Mouse (Mus musculus): ENCODE results near the gene Tspear. TPM values are rescaled to one million over a fixed set of nuclear protein-coding genes. Genes with fewer than 3 reads are reported as not detected.
"Not testable (repeated sequence)": the region's sequence is repeated elsewhere in the genome, so short reads cannot be mapped to it uniquely, and the experiment has no call there.

Tspear gene
- polyA plus RNA-seq, 1 experiment from 2014 or later: 0.74 TPM

DNA sequence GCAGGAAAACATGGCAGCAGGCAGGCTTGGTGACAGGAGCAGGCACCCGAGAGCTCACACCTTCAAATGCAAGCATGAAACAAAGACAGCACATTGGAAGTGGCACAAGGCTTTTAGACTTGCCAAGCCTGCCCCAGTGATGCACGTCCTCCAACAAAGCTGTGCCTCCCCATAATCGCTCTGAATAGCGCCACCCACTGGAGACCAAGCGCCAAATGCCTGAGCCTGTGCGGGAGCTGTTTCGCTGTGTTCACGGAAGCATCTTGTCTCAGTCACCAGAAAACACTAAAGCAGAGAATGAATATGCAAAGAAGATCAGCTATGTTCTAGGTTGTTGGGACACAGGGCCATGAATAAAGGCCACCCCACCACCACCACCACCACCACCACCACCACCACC, 38.5 kb downstream of the Tspear start:
- Histone ChIP-seq H3K36me3 (ENCODE audit: control insufficient read depth, insufficient read depth, low read length) (no peaks in the 10 kb centered on the region), H3K4me1 (ENCODE audit: control insufficient read depth, insufficient read depth, low read length) (no peaks in the 10 kb centered on the region), H3K4me2 (replicated peaks; ENCODE audit: low read depth, low read length) (no peak overlapping the region), H3K9ac (ENCODE audit: low read depth, low read length) (no peak overlapping the region), H3K27ac (ENCODE audit: low read depth, low read length) (no peak overlapping the region), H3K9me3 (ENCODE audit: control insufficient read depth, low read length) (no peaks in the 10 kb centered on the region), H3K4me3 (ENCODE audit: low read length) (no peak overlapping the region), H3K27me3 (ENCODE audit: control insufficient read depth, insufficient read depth, low read length) (no peaks in the 10 kb centered on the region)
- WGBS: 72% methylated on average over 8 of the region's 8 CpGs
- ATAC-seq (ENCODE audit: low FRiP score, low TSS enrichment): no peak

GRCm38 (mm10) chr10:77726186-77726585, 39.8 kb downstream of the Tspear start, which contains the start of gene Gm10100:
Gene Gm10100, plus strand, starts transcription at chr10:77726486.
- WGBS: 45% methylated on average over 3 of the region's 3 CpGs
- H3K36me3 ChIP-seq (ENCODE audit: control insufficient read depth, insufficient read depth, low read length): no peaks in the 10 kb centered on the region
- H3K9me3 ChIP-seq (ENCODE audit: control insufficient read depth, low read length): no peaks in the 10 kb centered on the region
- H3K4me3 ChIP-seq (ENCODE audit: low read length): no peak within 1 kb of the TSS
- no peak within 1 kb of the TSS for H3K4me2 ChIP-seq (replicated peaks; ENCODE audit: low read depth, low read length)
- no peak within 1 kb of the TSS for H3K9ac ChIP-seq (ENCODE audit: low read depth, low read length)
- ATAC-seq (ENCODE audit: low FRiP score, low TSS enrichment): no peak
- H3K4me1 ChIP-seq (ENCODE audit: control insufficient read depth, insufficient read depth, low read length): no peaks in the 10 kb centered on the region
- H3K27ac ChIP-seq (ENCODE audit: low read depth, low read length): no peak within 1 kb of the TSS
- H3K27me3 ChIP-seq (ENCODE audit: control insufficient read depth, insufficient read depth, low read length): no peaks in the 10 kb centered on the region

GRCm38 (mm10) chr10:77728280-77728679, 41.9 kb downstream of the Tspear start:
- Histone ChIP-seq H3K4me1 (ENCODE audit: control insufficient read depth, insufficient read depth, low read length) (no peaks in the 10 kb centered on the region), H3K4me2 (replicated peaks; ENCODE audit: low read depth, low read length) (no peak overlapping the region), H3K36me3 (ENCODE audit: control insufficient read depth, insufficient read depth, low read length) (no peaks in the 10 kb centered on the region), H3K9me3 (ENCODE audit: control insufficient read depth, low read length) (no peaks in the 10 kb centered on the region), H3K9ac (ENCODE audit: low read depth, low read length) (no peak overlapping the region), H3K4me3 (ENCODE audit: low read length) (no peak overlapping the region), H3K27me3 (ENCODE audit: control insufficient read depth, insufficient read depth, low read length) (no peaks in the 10 kb centered on the region), H3K27ac (ENCODE audit: low read depth, low read length) (no peak overlapping the region)
- WGBS: 60% methylated on average over 4 of the region's 4 CpGs
- no peak for ATAC-seq (ENCODE audit: low FRiP score, low TSS enrichment)

DNA sequence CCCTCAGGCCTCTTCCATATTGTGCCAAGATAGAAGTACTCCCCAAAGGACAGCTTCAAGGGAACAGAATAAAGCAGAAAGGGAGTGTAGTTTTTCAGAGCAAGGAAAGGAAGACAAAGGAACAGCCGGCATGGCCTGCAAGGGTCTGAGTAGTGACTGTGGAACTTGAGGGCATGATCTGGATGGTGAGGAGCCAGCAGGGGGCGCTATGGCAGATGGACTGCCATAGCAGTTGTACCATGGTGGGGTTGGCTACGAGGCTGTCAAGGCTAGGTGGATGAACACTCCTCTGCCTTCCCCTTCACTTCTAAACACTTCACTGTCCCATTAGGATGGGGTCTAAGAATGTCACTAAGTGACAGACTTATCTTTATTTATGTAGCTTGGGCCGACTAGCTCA, 42.9 kb downstream of the Tspear start:
- WGBS: 54% methylated on average over 4 of the region's 4 CpGs

GRCm38 (mm10) chr10:77735928-77736327, 49.6 kb downstream of the Tspear start:
- Histone ChIP-seq H3K4me1 (ENCODE audit: control insufficient read depth, insufficient read depth, low read length) (no peaks in the 10 kb centered on the region), H3K36me3 (ENCODE audit: control insufficient read depth, insufficient read depth, low read length) (no peaks in the 10 kb centered on the region), H3K27ac (ENCODE audit: low read depth, low read length) (no peak overlapping the region), H3K9ac (ENCODE audit: low read depth, low read length) (no peak overlapping the region), H3K4me3 (ENCODE audit: low read length) (no peak overlapping the region), H3K27me3 (ENCODE audit: control insufficient read depth, insufficient read depth, low read length) (no peaks in the 10 kb centered on the region), H3K4me2 (replicated peaks; ENCODE audit: low read depth, low read length) (no peak overlapping the region), H3K9me3 (ENCODE audit: control insufficient read depth, low read length) (peaks cover 9% of the 10 kb centered on the region; the same call in 1 of the 2 replicates)
- ATAC-seq (ENCODE audit: low FRiP score, low TSS enrichment): no peak
- WGBS: 85% methylated on average over 1 of the region's 1 CpGs

More for the DNA sequence above, 42.9 kb downstream of the Tspear start:
- H3K9me3 ChIP-seq (ENCODE audit: control insufficient read depth, low read length): no peaks in the 10 kb centered on the region; the same call in 1 of the 2 replicates
- no peaks in the 10 kb centered on the region for H3K4me1 ChIP-seq (ENCODE audit: control insufficient read depth, insufficient read depth, low read length)
- H3K4me3 ChIP-seq (ENCODE audit: low read length): no peak overlapping the region
- H3K9ac ChIP-seq (ENCODE audit: low read depth, low read length): no peak overlapping the region
- H3K4me2 ChIP-seq (replicated peaks; ENCODE audit: low read depth, low read length): no peak overlapping the region
- H3K36me3 ChIP-seq (ENCODE audit: control insufficient read depth, insufficient read depth, low read length): no peaks in the 10 kb centered on the region
- H3K27me3 ChIP-seq (ENCODE audit: control insufficient read depth, insufficient read depth, low read length): no peaks in the 10 kb centered on the region
- H3K27ac ChIP-seq (ENCODE audit: low read depth, low read length): no peak overlapping the region
- no peak for ATAC-seq (ENCODE audit: low FRiP score, low TSS enrichment)

- no peak overlapping the region for H3K27ac ChIP-seq (ENCODE audit: low read depth, low read length)
- H3K9me3 ChIP-seq (ENCODE audit: control insufficient read depth, low read length): peaks cover 9% of the 10 kb centered on the region; the same call in 1 of the 2 replicates
- no peak overlapping the region for H3K4me3 ChIP-seq (ENCODE audit: low read length)
- H3K4me2 ChIP-seq (replicated peaks; ENCODE audit: low read depth, low read length): no peak overlapping the region
- no peak for ATAC-seq (ENCODE audit: low FRiP score, low TSS enrichment)
- H3K27me3 ChIP-seq (ENCODE audit: control insufficient read depth, insufficient read depth, low read length): no peaks in the 10 kb centered on the region
- WGBS: 89% methylated on average over 4 of the region's 4 CpGs
- no peaks in the 10 kb centered on the region for H3K4me1 ChIP-seq (ENCODE audit: control insufficient read depth, insufficient read depth, low read length)
- no peaks in the 10 kb centered on the region for H3K36me3 ChIP-seq (ENCODE audit: control insufficient read depth, insufficient read depth, low read length)
- no peak overlapping the region for H3K9ac ChIP-seq (ENCODE audit: low read depth, low read length)
These were observed 52.6 kb downstream of the Tspear start for GRCm38 (mm10) chr10:77738929-77739328.

- WGBS: 55% methylated on average over 4 of the region's 5 CpGs
- not testable (repeated sequence) for H3K4me2 ChIP-seq (replicated peaks; ENCODE audit: low read depth, low read length); H3K4me3 ChIP-seq (ENCODE audit: low read length); H3K9ac ChIP-seq (ENCODE audit: low read depth, low read length); H3K36me3 ChIP-seq (ENCODE audit: control insufficient read depth, insufficient read depth, low read length); ATAC-seq (ENCODE audit: low FRiP score, low TSS enrichment); H3K27ac ChIP-seq (ENCODE audit: low read depth, low read length); H3K27me3 ChIP-seq (ENCODE audit: control insufficient read depth, insufficient read depth, low read length); H3K9me3 ChIP-seq (ENCODE audit: control insufficient read depth, low read length); H3K4me1 ChIP-seq (ENCODE audit: control insufficient read depth, insufficient read depth, low read length)
These were observed 55.7 kb downstream of the Tspear start, which contains the start of gene Gm18596 for GRCm38 (mm10) chr10:77741924-77742688. Gene Gm18596, minus strand, starts transcription at chr10:77742638.

DNA sequence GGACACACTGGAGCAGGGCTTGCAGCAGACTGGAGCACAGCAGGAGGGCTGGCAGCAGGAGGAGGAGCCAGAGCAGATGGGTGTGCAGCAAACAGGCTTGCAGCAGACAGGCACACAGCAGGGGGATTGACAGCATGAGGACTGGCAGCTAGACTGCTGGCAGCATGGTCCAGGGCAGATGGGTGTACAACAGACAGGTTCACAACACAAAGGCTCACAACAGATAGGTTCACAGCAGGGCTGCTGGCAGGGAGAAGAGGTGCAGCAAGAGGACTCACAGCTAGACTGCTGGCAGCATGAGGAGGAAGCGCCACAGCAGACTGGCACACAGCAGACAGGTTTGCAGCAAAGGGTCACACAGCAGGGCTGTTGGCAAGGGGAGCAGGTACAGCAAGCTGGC, 64.3 kb downstream of the Tspear start:
- not testable (repeated sequence) for H3K4me3 ChIP-seq (ENCODE audit: low read length)
- WGBS: 73% methylated on average over 1 of the region's 1 CpGs

GRCm38 (mm10) chr10:77751254-77751653, 64.9 kb downstream of the Tspear start, which contains the start of gene Gm9736:
Gene Gm9736, minus strand, starts transcription at chr10:77751354.
- not testable (repeated sequence) for H3K4me1 ChIP-seq (ENCODE audit: control insufficient read depth, insufficient read depth, low read length); H3K27me3 ChIP-seq (ENCODE audit: control insufficient read depth, insufficient read depth, low read length); H3K4me2 ChIP-seq (replicated peaks; ENCODE audit: low read depth, low read length); H3K27ac ChIP-seq (ENCODE audit: low read depth, low read length); ATAC-seq (ENCODE audit: low FRiP score, low TSS enrichment); H3K9ac ChIP-seq (ENCODE audit: low read depth, low read length); H3K4me3 ChIP-seq (ENCODE audit: low read length); H3K9me3 ChIP-seq (ENCODE audit: control insufficient read depth, low read length); H3K36me3 ChIP-seq (ENCODE audit: control insufficient read depth, insufficient read depth, low read length)
- WGBS: 60% methylated on average over 1 of the region's 1 CpGs

More for the DNA sequence above, 64.3 kb downstream of the Tspear start:
- ATAC-seq (ENCODE audit: low FRiP score, low TSS enrichment); H3K27ac ChIP-seq (ENCODE audit: low read depth, low read length); H3K36me3 ChIP-seq (ENCODE audit: control insufficient read depth, insufficient read depth, low read length); H3K4me2 ChIP-seq (replicated peaks; ENCODE audit: low read depth, low read length); H3K4me1 ChIP-seq (ENCODE audit: control insufficient read depth, insufficient read depth, low read length); H3K9me3 ChIP-seq (ENCODE audit: control insufficient read depth, low read length); H3K27me3 ChIP-seq (ENCODE audit: control insufficient read depth, insufficient read depth, low read length); H3K9ac ChIP-seq (ENCODE audit: low read depth, low read length): not testable (repeated sequence)
